Mouse (Mus musculus) embryonic fibroblast, embryonic 13.5 days (primary cell): ENCODE data around the gene Cadps.

Experiments used
- CTCF ChIP-seq: IDR thresholded peaks from 2 replicates; pipeline ENCODE4 v1.5.1; 2011; ENCODE audit warnings: mild to moderate bottlenecking, control low read depth, low read length, moderate library complexity, borderline replicate concordance; ENCODE audit not compliant: insufficient read depth
- POLR2A ChIP-seq: IDR thresholded peaks from 2 replicates; pipeline ENCODE4 v1.6.1; 2011; ENCODE audit warnings: low read depth, mild to moderate bottlenecking, control low read depth, low read length, moderate library complexity

DNA sequence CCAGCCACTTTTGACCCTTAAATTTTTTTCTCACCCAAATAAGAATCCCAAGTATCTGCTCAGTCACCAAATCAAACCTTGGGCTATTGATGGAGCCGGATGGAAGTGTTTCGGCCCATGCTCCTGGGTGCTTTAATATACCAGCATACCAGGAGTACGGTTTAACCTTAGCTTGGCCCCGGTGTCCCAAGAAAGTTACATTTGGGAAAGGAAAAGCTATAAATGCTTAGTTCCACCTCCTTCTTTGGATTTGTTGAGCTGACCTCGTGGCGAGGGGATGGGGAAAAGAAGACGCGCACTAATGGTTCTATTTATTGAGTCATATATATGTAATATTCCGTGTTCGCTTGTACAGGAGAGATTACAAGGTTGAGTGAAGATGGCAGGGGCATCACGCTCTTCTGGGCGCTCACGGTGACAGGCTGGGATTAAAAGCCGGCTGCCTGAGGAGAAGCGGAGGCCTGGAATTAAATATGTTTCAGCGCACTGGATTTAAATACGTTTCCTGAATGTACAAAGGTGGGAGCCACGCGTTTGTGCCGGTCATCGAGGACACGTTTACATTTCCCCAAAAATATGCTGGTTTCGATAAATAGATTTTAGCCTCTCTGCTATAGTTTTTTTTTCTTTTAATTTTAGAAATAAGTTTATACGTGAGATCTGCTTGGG lies 481.0 kb downstream of the Cadps start:
- no peak for TF ChIP-seq CTCF
- no peak for TF ChIP-seq POLR2A
